Mouse (Mus musculus) spleen, adult 2 months (tissue): ENCODE measurements at regions not wholly inside any gene's neighbourhood (a gene's known extent, or its start where the extent isn't known, plus 50 kb on each side); places are given as distances from the start of the nearest gene placed in this dataset.

Experiments used
- DNase-seq, 2 experiments: peaks; one replicate each; pipeline versions ENCODE4 v3.0.0 to v3.0.0-alpha.2; 2012 to 2021; ENCODE audit warnings: low spot score in 2 of 2, low read depth in 1 of 2
- H3K27ac ChIP-seq: fragments of 200-500 bp; 2 replicates; pipeline ENCODE4 v1.5.1; 2012; ENCODE audit warnings: low read length, inconsistent platforms; ENCODE audit not compliant: insufficient read depth
- H3K27me3 ChIP-seq: fragments of 200-500 bp; 2 replicates; pipeline ENCODE4 v1.6.1; 2012; ENCODE audit warnings: mild to moderate bottlenecking, moderate library complexity, low read length, inconsistent platforms; ENCODE audit not compliant: control insufficient read depth, insufficient read depth
- H3K36me3 ChIP-seq: fragments of 200-500 bp; 2 replicates; pipeline ENCODE4 v1.6.1; 2012; ENCODE audit warnings: mild to moderate bottlenecking, low read length, inconsistent platforms; ENCODE audit not compliant: control insufficient read depth, insufficient read depth
- H3K4me1 ChIP-seq: fragments of 200-500 bp; 2 replicates; pipeline ENCODE4 v1.6.1; 2011; ENCODE audit warnings: inconsistent platforms; ENCODE audit not compliant: control insufficient read depth, insufficient read depth, insufficient read length
- H3K4me3 ChIP-seq: fragments of 200-500 bp; 2 replicates; pipeline ENCODE4 v1.5.1; 2011; ENCODE audit warnings: mild to moderate bottlenecking, inconsistent platforms; ENCODE audit not compliant: insufficient read depth, insufficient read length; ENCODE audit errors: extremely low read depth
- CTCF ChIP-seq: fragments of 200-500 bp; IDR thresholded peaks from 2 replicates; pipeline ENCODE4 v1.5.1; 2011; ENCODE audit warnings: mild to moderate bottlenecking, inconsistent platforms; ENCODE audit not compliant: insufficient read depth, insufficient read length, insufficient replicate concordance; ENCODE audit errors: extremely low read depth
- POLR2A ChIP-seq: fragments of 200-500 bp; IDR thresholded peaks from 2 replicates; pipeline ENCODE4 v1.6.1; 2011; ENCODE audit warnings: low read depth, low read length, inconsistent platforms
- WGBS: fragments of 180-500 bp; shearing (Covaris S2); methylation state at CpG from one replicate; pipeline ENCODE4 v1.1.7; 2018; 5-methylcytosine and 5-hydroxymethylcytosine counted together

DNA sequence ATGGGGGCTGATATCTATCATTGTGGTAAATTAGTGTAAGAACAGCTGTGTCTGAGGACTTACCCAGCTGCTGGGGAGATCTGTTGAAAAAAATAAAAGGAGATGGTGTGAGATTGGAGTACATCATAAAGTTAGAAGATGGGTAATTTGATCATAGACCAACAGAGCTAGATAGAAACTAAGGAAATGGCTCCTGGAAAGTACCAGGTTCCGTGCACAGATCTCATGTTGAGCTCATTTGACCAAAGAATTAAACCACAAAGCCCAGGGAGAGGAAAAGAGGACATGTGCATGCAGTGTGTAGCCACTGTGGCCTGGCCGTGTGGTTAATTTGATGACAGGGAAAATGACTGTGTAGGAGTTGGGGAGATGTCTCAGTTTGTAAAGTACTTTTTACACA, 335.3 kb upstream of the Slc24a5 start:
- H3K27ac ChIP-seq = no peak overlapping the region
- 8% methylated on average over 2 of the region's 2 CpGs for WGBS
- peaks cover 5% of the 10 kb centered on the region; the same call in 1 of the 2 replicates for H3K4me1 ChIP-seq
- H3K36me3 ChIP-seq = no peaks in the 10 kb centered on the region
- no peaks in the 10 kb centered on the region for H3K27me3 ChIP-seq
- no peak overlapping the region for H3K4me3 ChIP-seq
- no peak for DNase-seq
- TF ChIP-seq POLR2A = no peak
- TF ChIP-seq CTCF = no peak

DNA sequence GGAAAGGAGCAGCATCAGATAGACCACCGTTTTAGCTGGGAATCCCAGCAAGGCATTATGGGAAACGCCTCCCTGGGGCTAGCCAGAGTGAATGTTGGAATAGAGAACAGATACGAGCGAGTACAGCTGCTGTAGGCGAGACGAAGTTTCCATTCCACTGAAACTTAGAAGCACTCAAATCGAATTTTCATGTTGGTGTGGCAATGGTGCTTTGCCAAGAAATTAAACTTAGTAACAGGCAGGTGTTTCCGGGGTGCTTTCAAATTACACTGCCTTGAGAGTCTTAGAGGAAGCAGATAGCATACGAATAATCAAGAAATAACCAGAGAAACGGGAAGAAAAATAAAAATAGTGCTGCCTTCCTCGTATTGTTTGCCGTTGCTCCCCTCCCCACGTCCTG, 327.1 kb upstream of the Slc24a5 start:
- Histone ChIP-seq H3K4me1 (peaks cover 12% of the 10 kb centered on the region), H3K36me3 (no peaks in the 10 kb centered on the region), H3K4me3 (no peak overlapping the region), H3K27ac (peak overlapping the region; percentile 57), H3K27me3 (no peaks in the 10 kb centered on the region)
- WGBS = 6% methylated on average over 13 of the region's 13 CpGs
- DNase-seq = no peak
- TF ChIP-seq POLR2A (no peak), CTCF (no peak)

DNA sequence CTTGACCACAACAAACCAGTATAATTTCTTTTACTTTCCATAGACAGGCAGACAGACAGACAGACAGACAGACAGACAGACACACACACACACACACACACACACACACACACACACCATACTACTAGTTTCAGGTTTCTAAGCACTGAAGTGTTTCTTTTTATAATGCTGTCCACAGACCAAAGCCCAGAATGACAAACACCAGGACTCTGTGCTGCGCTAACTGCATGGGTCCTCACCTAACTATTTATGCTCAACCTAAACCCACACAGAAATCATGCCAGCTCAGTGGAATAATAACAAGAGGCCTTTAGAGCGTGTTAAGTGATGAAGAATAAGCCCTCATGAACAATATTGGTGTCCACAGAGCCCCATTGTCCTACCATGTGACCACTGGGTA, 325.0 kb upstream of the Slc24a5 start:
- TF ChIP-seq CTCF = no peak
- no peak for TF ChIP-seq POLR2A
- Histone ChIP-seq H3K4me1 (peaks cover 12% of the 10 kb centered on the region), H3K4me3 (no peak overlapping the region), H3K36me3 (no peaks in the 10 kb centered on the region), H3K27me3 (no peaks in the 10 kb centered on the region), H3K27ac (no peak overlapping the region)
- WGBS = 91% methylated on average over 2 of the region's 2 CpGs
- DNase-seq = no peak

DNA sequence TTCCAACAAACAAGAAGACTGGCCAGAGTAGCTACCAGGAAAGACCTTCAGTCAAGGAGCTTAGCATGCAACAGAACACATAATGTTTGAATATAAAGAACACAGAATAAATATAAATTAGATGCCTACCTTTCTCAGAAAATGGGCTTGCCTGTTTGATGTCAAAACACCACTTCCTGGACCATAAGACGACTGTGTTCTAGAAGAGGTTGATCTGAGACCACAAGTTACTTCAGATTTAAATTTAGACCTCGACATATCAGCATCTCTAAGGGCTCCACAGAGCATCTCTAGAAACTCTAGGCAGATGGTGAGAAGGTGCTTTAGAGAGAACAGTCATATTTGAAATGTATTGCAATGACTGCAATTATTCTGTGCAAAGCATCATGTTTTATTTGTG, 322.9 kb upstream of the Slc24a5 start:
- no peaks in the 10 kb centered on the region for H3K36me3 ChIP-seq
- 19% methylated on average over 2 of the region's 2 CpGs for WGBS
- DNase-seq = no peak
- peaks cover 10% of the 10 kb centered on the region for H3K4me1 ChIP-seq
- no peak overlapping the region for H3K4me3 ChIP-seq
- TF ChIP-seq POLR2A (no peak), CTCF (no peak)
- no peaks in the 10 kb centered on the region for H3K27me3 ChIP-seq
- H3K27ac ChIP-seq = no peak overlapping the region

DNA sequence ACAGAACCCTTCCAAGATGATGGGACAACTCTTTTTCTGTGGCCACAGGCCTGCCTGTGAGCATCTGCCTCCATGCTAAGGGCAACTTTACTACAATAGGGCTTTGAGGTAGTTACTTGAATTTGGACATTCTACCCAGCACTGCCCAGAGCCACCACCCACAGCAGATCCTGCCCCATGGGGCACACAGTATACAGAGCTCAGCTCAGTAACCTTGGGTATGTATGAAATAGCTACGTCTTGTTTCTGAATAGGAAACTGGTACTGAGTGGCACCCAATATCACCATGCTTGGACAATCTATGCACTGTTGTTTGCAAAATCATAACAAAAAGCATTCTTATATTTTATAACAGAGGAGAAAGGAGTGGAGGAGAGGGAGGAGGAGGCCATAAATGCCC, 320.8 kb upstream of the Slc24a5 start:
- Histone ChIP-seq H3K4me1 (peaks cover 4% of the 10 kb centered on the region), H3K27me3 (no peaks in the 10 kb centered on the region), H3K36me3 (no peaks in the 10 kb centered on the region), H3K27ac (no peak overlapping the region), H3K4me3 (no peak overlapping the region)
- WGBS = 88% methylated on average over 1 of the region's 1 CpGs
- no peak for DNase-seq
- TF ChIP-seq CTCF = no peak
- no peak for TF ChIP-seq POLR2A

DNA sequence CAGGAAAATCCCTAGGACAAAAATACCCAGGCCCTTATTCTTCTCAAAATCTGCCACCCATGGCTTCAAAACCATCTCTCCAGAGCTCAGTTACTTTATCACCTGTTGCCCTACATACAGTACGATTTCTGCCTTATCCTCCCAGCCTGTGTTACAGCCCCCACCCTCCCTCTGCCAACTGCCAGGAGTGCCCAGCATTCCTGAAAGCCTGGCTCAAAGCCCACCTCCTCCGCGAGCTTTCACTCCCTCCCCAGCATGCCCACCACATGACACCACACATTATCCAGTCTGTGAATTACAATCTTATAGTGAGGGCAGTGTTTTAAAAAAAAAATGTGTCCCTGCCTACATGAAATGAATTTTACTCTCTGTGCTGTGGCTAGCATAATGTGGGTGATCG, 320.3 kb upstream of the Slc24a5 start:
- Histone ChIP-seq H3K4me3 (no peak overlapping the region), H3K27me3 (no peaks in the 10 kb centered on the region), H3K27ac (no peak overlapping the region), H3K36me3 (no peaks in the 10 kb centered on the region), H3K4me1 (peaks cover 2% of the 10 kb centered on the region; the same call in 1 of the 2 replicates)
- DNase-seq = no peak
- WGBS = 90% methylated on average over 4 of the region's 4 CpGs
- TF ChIP-seq CTCF (no peak), POLR2A (no peak)

DNA sequence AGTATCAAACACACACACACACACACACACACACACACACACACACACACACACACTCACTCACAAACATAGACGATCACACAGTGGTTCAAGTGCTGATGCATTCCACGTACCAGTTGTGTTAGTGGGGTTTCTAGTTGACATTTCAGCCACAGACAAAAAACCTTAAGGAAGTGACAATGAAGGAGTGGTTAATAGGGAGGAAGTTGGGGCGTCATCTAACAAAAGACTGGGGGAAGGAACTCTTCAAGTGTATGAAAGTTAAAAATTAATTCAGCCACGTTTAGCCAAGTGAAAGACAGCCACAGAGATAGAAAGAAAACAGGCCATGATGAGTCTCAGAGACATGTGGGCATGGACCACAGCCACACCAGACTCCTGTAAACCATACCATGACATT, 316.1 kb upstream of the Slc24a5 start:
- TF ChIP-seq POLR2A = no peak
- no peak for TF ChIP-seq CTCF
- no peaks in the 10 kb centered on the region for H3K27me3 ChIP-seq
- H3K4me3 ChIP-seq = no peak overlapping the region
- peaks cover 7% of the 10 kb centered on the region; the same call in 1 of the 2 replicates for H3K4me1 ChIP-seq
- DNase-seq = no peak
- H3K27ac ChIP-seq = peak overlapping the region; percentile 57; the same call in 1 of the 2 replicates
- 11% methylated on average over 4 of the region's 4 CpGs for WGBS
- no peaks in the 10 kb centered on the region for H3K36me3 ChIP-seq

DNA sequence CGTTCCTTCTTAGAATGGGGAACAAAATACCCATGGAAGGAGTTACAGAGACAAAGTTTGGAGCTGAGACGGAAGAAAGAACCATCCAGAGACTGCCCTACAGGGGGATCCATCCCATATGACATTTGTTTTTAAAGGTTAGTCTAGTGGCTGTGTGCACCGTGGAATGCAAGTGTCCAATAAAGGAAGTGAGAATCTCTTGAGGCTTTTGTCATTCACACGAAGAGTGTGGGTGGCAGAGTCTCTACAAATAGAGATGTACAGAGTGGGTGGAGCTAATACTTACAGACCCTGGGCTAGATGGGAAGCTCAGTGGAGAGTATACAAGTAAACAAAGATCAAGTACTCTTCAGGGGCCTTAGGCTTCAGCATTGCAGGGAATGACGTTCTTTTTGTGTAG, 314.2 kb upstream of the Slc24a5 start:
- peaks cover 7% of the 10 kb centered on the region; the same call in 1 of the 2 replicates for H3K4me1 ChIP-seq
- WGBS = 51% methylated on average over 5 of the region's 5 CpGs
- no peak for DNase-seq
- no peak overlapping the region for H3K4me3 ChIP-seq
- H3K27ac ChIP-seq = no peak overlapping the region
- no peaks in the 10 kb centered on the region for H3K27me3 ChIP-seq
- H3K36me3 ChIP-seq = no peaks in the 10 kb centered on the region
- TF ChIP-seq POLR2A (no peak), CTCF (no peak)
